Mouse (Mus musculus) layer of hippocampus, postnatal 25 days (tissue): ENCODE data around the gene Arid1b. TPM values are rescaled to one million over a fixed set of nuclear protein-coding genes. Genes with fewer than 3 reads are reported as not detected.

Source experiments
- DNase-seq, 2 experiments: peaks; one replicate each; pipeline ENCODE4 v3.0.0; 2022; ENCODE audit warnings: mixed read lengths in 2 of 2, low spot score in 1 of 2; ENCODE audit errors: extremely low spot score in 1 of 2
- total RNA-seq, 2 experiments: library from RNA; stranded (reverse); gene quantifications; 2 replicates each; pipeline ENCODE4 v1.2.3; 2021

Arid1b gene
- total RNA-seq, 2 experiments from 2014 or later: 86.8 to 102 TPM

- DNase-seq: no peak
Measured at GRCm38 (mm10) chr17:5258978-5259377, 264.8 kb downstream of the Arid1b start.

GRCm38 (mm10) chr17:5261131-5261651 lies 267.1 kb downstream of the Arid1b start:
- no peak for DNase-seq

DNA sequence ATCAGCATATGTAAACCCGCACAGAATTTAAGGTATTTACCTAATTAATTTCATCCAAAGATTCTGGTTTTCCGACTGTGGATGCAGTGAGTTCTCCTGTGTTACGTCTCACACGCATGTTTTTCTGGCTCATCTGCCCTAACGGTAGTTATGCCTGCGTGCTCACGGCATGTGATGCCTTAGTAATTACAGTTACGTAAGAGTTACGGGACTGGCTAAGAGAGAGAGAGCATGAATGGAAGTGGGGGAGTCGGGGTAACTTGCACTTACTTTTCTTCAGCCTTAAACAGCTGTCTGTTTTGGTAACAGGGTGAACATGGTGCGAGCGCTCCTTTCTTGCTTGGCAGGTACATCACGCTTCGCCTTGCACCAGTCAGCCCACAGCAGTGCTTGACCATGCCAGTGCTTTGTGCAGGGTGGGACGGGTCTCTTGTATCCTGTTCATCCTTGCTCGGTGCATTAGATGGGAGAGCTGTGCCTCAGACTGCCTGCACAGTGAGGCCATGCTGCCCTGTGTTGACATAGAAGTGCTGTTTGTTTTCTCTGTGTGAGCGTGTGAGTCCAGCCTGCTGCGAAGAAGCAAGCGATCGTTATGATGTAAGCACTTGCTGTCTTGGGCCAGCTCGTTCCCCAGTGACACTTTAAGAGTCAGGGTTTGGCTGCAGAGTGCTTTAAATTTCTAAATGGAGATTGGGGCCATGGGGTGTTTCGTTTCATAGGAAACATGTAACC lies 267.9 kb downstream of the Arid1b start:
- DNase-seq: no peak

- DNase-seq: no peak
Measured at GRCm38 (mm10) chr17:5262788-5263187, 268.7 kb downstream of the Arid1b start.

DNA sequence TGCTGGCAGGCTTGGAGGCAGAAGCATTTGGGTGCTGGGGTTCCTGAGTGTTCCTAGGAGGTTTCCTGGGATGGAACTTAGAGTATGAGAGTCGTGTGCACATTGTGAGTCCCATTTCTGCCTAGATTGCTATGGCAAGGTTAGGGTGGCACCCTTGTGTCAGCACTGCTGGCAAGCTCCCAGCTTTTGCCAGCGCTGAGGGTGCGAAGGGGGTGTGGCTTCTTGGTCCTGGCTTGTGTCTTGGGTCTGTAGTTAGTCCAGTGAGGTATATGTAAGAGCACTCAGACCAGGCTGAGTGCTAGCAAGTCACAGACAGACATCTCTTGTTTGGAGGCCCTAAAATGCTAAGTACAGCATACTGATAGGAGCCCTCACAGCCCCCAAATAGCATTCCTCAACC lies 270.7 kb downstream of the Arid1b start:
- no peak for DNase-seq

DNA sequence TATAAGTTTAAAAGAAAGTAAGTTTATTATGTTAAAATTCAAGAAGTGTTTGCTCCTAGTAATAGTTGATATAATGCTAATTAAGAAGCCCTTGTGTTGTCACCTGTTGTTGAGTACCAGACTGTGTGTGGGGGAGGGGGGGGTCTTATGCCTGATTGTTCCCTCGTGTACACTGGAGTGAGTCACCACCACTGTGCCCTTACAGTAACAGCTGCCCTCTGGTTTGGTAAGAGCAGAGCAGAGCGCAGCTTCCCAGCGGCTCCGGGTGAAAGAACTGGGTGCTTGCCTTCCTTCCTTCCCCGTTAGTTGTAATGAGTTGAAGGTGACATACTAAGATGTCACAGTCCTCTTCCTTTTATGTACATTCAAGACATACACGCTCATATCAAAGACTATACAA lies 271.5 kb downstream of the Arid1b start:
- no peak for DNase-seq

DNA sequence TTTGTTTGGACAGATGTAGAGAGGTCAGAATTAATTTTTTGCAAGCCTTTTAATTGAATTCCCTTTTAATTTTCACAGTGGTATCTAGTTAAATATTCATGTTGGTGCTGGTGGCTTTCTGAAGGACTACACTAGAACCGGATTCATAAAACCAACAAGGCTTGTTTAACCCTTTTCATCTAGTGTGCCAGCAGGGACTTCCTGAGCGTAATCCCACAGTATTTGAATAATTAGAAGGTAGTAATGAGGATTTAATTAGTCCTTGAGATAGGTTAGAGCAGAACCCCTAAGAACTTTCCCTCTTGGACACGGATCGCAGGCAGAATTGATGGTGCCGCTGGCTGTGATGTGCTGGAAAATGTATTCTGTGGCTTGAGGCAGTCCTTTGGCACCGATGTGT lies 273.6 kb downstream of the Arid1b start:
- DNase-seq: no peak

- no peak for DNase-seq
Measured at GRCm38 (mm10) chr17:5269302-5269701, 275.2 kb downstream of the Arid1b start.

DNA sequence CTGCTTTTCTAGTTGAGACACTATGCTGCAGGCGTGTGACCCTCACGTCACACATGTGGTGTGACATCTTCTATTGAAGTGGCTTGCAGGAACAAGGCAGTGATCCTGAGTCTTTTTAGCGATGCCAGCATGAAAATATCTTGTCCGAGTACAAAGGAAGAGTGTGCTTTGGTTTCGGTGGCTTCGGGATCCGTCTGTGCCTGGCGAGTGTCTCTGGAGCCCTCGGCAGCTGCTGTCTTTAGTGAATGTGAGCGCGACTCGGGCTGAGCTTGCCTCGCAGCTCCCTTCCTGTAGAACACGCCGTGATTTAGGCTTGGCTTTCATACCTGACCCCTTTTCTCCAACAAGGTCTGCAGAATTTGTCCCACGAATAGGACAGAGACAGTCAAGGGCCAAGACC lies 275.6 kb downstream of the Arid1b start:
- no peak for DNase-seq

DNA sequence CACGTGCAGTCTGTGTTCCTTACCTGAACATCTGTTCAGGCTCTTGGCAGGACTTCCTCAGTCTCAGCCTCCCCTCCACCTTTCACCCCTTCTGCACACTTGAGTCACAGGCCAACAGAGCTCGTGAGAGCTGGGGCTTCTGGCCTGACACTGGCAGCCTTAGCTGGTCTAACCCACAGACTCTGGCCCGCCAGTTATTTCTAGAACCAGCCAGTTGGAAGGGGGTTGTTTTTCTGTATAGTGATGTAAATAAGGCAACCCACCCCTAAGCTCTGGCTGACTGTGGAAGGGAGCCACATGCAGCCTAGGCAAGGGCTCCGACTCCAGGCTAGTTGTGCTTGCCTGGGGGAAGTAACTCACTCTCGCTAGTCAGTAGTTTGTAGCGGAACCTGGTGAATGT lies 276.7 kb downstream of the Arid1b start:
- DNase-seq: no peak

DNA sequence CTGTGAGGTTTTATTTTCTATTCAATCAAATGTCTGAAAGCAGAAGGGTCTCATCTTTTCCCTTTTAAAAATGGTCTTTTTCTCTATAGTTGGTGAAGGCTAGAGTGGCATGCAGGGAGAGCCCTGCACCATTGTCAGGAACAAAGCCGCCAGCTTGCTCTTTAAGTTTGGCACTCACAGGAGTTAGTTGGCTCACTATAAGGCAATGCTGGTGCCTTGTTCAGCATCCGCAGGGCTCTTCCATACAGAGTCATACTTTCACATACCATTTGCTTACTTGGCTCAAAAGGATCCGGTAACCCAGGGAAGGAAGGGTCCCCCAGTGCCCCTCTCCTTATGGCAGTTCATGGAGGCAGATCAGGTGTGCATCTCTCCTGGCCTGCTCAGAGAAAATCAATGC lies 279.0 kb downstream of the Arid1b start:
- DNase-seq: no peak

DNA sequence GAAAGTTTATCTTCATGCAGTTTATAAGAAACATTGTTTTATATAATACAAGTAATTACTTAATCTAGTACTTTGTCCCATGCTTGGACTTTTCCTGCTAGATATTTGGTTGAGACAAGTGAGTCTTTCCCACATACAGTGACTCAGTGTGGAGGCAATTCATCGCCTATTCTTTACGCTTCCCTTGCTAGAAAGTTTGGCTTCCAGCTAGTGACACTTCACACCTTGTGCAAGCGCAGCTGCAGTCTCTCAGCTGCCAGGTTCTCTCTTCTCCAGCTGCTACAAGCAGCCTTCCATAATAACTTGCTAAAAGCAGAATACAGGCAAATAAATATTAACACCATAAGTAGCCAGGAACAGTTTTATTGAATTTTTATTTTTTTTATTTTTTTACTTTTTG lies 279.6 kb downstream of the Arid1b start:
- no peak for DNase-seq

DNA sequence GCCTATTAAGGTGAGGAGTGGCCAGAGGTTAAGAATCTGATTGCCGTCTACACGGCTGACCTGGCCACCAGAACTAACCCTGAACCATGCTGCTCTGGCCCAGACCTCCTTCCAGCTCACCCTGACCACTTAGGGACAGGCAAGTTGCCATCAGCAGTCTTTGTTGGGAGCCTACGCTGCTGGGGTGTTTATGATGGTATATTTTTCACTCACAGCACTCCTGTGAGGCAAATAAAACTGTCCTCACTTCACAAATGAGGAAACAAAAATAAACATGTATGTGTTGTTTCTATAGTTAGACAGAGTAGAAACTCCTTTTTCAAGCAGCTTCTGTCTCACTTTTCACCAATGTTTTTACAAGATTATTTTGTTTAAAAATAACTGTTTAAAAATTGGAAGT lies 280.3 kb downstream of the Arid1b start:
- no peak for DNase-seq

DNA sequence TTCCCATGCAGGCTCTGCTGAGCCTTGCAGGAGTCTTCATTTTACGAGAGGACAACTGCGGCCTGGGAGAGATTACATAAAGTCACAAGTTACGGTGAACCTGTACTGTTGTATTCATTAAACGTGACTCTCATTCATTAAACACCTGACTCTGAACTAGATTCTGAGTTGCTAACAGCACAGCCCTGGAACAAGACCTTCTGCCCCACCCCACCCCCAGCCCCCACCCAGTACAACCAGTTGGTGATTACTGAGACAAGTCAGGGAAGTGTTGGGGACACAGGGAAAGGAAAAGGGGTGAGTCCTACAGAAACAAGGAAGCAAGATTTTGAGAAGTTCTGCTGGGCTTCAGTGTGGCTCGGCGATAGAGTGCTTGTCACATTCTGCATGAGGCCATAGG lies 281.6 kb downstream of the Arid1b start:
- no peak for DNase-seq

GRCm38 (mm10) chr17:5277137-5277871 lies 283.2 kb downstream of the Arid1b start:
- no peak for DNase-seq

DNA sequence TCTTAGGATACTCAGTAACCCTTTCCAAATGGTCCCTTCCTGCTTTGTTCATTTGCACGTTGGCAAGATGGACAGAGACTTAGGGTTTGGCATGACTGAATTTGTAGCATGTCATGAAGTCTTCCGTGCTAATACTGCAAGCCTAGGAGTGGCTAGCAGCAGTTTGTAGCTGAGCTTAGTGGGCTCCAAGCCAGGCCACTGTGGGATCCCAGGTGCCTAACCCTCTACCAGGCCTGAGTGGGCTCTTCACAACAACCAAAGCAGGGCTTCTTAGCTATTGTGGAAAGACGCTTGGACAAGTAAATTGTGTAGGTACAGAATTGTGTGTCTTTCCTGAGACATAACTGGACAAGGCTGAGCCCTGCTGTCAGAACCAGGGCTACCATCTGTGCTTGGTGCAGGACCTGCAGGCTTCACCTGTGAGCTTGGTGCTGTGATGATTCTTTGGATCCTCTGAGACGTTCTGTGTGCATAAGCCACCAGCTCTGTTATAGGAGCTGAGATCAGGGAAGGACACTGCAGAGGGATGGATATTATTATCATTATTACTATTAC lies 286.4 kb downstream of the Arid1b start:
- no peak for DNase-seq

DNA sequence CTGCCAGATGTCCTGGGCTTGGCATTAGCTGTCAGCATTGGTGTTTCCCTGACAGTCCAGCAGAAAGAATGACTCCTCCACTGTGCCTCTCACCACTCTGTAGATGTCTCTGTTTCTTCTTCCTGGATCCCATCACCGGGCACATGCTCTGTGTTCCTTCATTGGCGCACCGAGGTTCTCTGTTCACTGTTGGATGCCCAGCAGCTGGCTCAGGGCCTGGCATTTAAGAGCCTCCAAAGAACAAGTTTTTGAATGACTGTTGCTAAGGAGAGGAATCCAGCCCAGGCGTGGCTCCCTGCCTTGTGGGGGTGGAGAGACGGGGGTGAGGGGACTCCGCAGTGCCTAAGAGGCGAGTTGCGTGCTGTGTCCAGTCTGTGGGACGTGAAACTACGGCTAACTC lies 290.7 kb downstream of the Arid1b start:
- peak in 1 of 2 experiments; percentile 48 for DNase-seq

DNA sequence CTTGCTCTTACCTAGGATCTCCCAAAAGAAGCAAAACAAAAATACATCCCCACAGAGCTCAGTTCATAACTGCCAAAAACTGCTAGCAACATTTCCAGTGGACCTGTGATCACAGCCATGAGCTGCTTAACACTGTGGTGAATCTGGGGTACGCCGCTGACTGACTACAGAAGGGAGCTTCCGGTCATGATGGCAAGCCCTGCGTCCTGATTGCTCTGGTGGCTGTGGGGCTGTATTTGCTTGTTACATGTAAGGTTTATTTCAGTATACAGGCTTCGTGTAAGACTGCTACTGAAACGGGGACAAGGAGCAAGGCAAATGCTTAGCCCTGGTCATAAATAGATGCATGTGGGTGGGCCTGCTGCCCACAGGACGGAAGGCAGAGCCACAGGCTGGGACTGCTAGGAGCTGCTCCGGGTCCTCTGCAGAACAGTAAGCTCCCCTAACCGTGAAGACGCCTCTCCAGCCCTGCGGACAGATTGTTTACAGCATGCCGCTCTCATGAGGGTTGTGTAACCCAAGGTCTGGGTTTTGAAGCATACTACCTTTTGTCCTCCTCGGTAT lies 291.8 kb downstream of the Arid1b start:
- no peak for DNase-seq

- peak; percentile 60 to 63 for DNase-seq
Measured at GRCm38 (mm10) chr17:5286571-5287209, 292.6 kb downstream of the Arid1b start.

DNA sequence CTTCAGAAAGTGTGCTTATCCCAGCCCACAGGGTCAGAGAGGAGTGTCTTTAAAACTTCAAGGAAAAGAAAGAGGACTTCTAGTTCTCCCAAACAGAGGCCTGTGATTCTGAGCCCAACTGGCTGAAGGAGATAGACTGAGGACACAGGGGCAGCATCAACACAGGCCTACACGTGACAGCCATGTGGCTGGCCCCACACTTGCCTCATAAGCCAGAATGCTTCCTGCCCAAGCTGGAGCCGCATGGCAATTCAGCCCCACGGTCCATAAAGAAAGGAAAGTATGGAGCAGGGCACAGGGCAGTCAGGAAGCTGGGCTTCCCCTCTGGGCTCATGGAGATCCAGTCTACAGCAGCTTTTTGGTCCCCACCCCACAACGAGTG lies 293.1 kb downstream of the Arid1b start:
- DNase-seq: no peak

GRCm38 (mm10) chr17:5287641-5288040 lies 293.5 kb downstream of the Arid1b start:
- no peak for DNase-seq
